Mouse (Mus musculus) testis, adult 2 months (tissue): ENCODE measurements around the gene Fer1l4. TPM values are rescaled to one million over a fixed set of nuclear protein-coding genes. Genes with fewer than 3 reads are reported as not detected.

Source experiments
- H3K27ac ChIP-seq: fragments of 200-500 bp; 2 replicates; pipeline ENCODE4 v1.5.1; 2012; ENCODE audit warnings: low read depth, low read length; ENCODE audit not compliant: control insufficient read depth, insufficient read depth
- H3K27me3 ChIP-seq: fragments of 200-500 bp; 2 replicates; pipeline ENCODE4 v1.6.1; 2012; ENCODE audit warnings: mild to moderate bottlenecking, low read length, moderate library complexity; ENCODE audit not compliant: control insufficient read depth, insufficient read depth
- H3K36me3 ChIP-seq: fragments of 200-500 bp; 2 replicates; pipeline ENCODE4 v1.6.1; 2012; ENCODE audit warnings: mild to moderate bottlenecking, low read length; ENCODE audit not compliant: control insufficient read depth, insufficient read depth
- H3K4me1 ChIP-seq: fragments of 200-500 bp; 2 replicates; pipeline ENCODE4 v1.6.1; 2012; ENCODE audit warnings: low read length; ENCODE audit not compliant: control insufficient read depth, insufficient read depth
- H3K4me3 ChIP-seq: fragments of 200-500 bp; 2 replicates; pipeline ENCODE4 v1.5.1; 2012; ENCODE audit warnings: low read depth, mild to moderate bottlenecking, low read length, moderate library complexity, mixed read lengths; ENCODE audit not compliant: control insufficient read depth
- CTCF ChIP-seq: fragments of 200-500 bp; IDR thresholded peaks from 2 replicates; pipeline ENCODE4 v1.5.1; 2012; ENCODE audit warnings: low read depth, mild to moderate bottlenecking, inconsistent platforms, low read length, moderate library complexity; ENCODE audit not compliant: control insufficient read depth, insufficient read depth, insufficient replicate concordance
- POLR2A ChIP-seq: fragments of 200-500 bp; IDR thresholded peaks from 2 replicates; pipeline ENCODE4 v1.6.1; 2012; ENCODE audit warnings: low read depth, mild to moderate bottlenecking, inconsistent platforms, low read length, moderate library complexity; ENCODE audit not compliant: control insufficient read depth
- polyA plus RNA-seq: library from polyadenylated mRNA; depleted of rRNA; stranded (reverse); fragments of >200 nt; gene quantifications from 2 replicates; pipeline ENCODE4 v1.2.3, GENCODE M21; 2012

Gene Fer1l4
- polyA plus RNA-seq, 1 experiment, result 2.7 TPM

- Histone ChIP-seq H3K27ac (no peak overlapping the region), H3K4me1 (no peaks in the 10 kb centered on the region), H3K36me3 (peaks cover 4% of the 10 kb centered on the region; the same call in 1 of the 2 replicates), H3K27me3 (no peaks in the 10 kb centered on the region), H3K4me3 (no peak overlapping the region)
- TF ChIP-seq POLR2A (no peak), CTCF (no peak)
These were observed 26.4 kb upstream of the Fer1l4 start for GRCm38 (mm10) chr2:156079183-156079560.

- Histone ChIP-seq H3K27me3 (no peaks in the 10 kb centered on the region), H3K36me3 (peaks cover 4% of the 10 kb centered on the region; the same call in 1 of the 2 replicates), H3K4me1 (no peaks in the 10 kb centered on the region), H3K4me3 (no peak overlapping the region), H3K27ac (no peak overlapping the region)
- TF ChIP-seq POLR2A (no peak), CTCF (no peak)
These were observed 25.9 kb upstream of the Fer1l4 start for GRCm38 (mm10) chr2:156078421-156079182.

- TF ChIP-seq CTCF (no peak), POLR2A (no peak)
- Histone ChIP-seq H3K36me3 (peaks cover 4% of the 10 kb centered on the region; the same call in 1 of the 2 replicates), H3K4me1 (no peaks in the 10 kb centered on the region), H3K27me3 (no peaks in the 10 kb centered on the region), H3K4me3 (no peak overlapping the region), H3K27ac (no peak overlapping the region)
These were observed 24.7 kb upstream of the Fer1l4 start for GRCm38 (mm10) chr2:156077461-156077860.

- Histone ChIP-seq H3K4me1 (no peaks in the 10 kb centered on the region; the same call in 1 of the 2 replicates), H3K27ac (no peak overlapping the region), H3K4me3 (no peak overlapping the region), H3K36me3 (peaks cover 4% of the 10 kb centered on the region; the same call in 1 of the 2 replicates), H3K27me3 (no peaks in the 10 kb centered on the region)
- TF ChIP-seq POLR2A (no peak), CTCF (no peak)
These were observed 21.0 kb upstream of the Fer1l4 start for GRCm38 (mm10) chr2:156073725-156074124.

- peaks cover 3% of the 10 kb centered on the region for H3K4me1 ChIP-seq
- H3K27ac ChIP-seq, result no peak overlapping the region; the same call in 1 of the 2 replicates
- no peak for TF ChIP-seq POLR2A
- TF ChIP-seq CTCF, result no peak
- no peaks in the 10 kb centered on the region for H3K27me3 ChIP-seq
- no peaks in the 10 kb centered on the region for H3K36me3 ChIP-seq
- H3K4me3 ChIP-seq, result no peak overlapping the region
These were observed 18.5 kb upstream of the Fer1l4 start for GRCm38 (mm10) chr2:156071236-156071635.

- no peak overlapping the region for H3K27ac ChIP-seq
- H3K27me3 ChIP-seq, result no peaks in the 10 kb centered on the region
- TF ChIP-seq CTCF (no peak), POLR2A (no peak)
- H3K4me3 ChIP-seq, result peak overlapping the region; percentile 91
- H3K4me1 ChIP-seq, result peaks cover 11% of the 10 kb centered on the region
- no peaks in the 10 kb centered on the region for H3K36me3 ChIP-seq
These were observed 15.2 kb upstream of the Fer1l4 start for GRCm38 (mm10) chr2:156067916-156068315.

- peaks cover 11% of the 10 kb centered on the region for H3K4me1 ChIP-seq
- H3K27me3 ChIP-seq, result no peaks in the 10 kb centered on the region
- TF ChIP-seq POLR2A (no peak), CTCF (no peak)
- peak overlapping the region; percentile 88 for H3K27ac ChIP-seq
- no peaks in the 10 kb centered on the region for H3K36me3 ChIP-seq
- H3K4me3 ChIP-seq, result peak overlapping the region; percentile 91
These were observed 13.4 kb upstream of the Fer1l4 start for GRCm38 (mm10) chr2:156066126-156066525.
